Mouse (Mus musculus): Measurements from ENCODE around the gene Mmadhc.

GRCm38 (mm10) chr2:50337596-50337995 is 41.0 kb upstream of the Mmadhc start:
- TF ChIP-seq CTCF (IDR thresholded peaks at IDR 0.05; ENCODE audit: low read depth) (no peak), EP300 (IDR thresholded peaks at IDR 0.05; ENCODE audit: low read depth) (no peak)
